Mouse (Mus musculus) cerebellum, adult 11 months (tissue): ENCODE measurements around the gene Ptprm.

Experiments
- DNase-seq: peaks from one replicate; pipeline ENCODE4 v3.0.0; 2022

The Ptprm gene

DNA sequence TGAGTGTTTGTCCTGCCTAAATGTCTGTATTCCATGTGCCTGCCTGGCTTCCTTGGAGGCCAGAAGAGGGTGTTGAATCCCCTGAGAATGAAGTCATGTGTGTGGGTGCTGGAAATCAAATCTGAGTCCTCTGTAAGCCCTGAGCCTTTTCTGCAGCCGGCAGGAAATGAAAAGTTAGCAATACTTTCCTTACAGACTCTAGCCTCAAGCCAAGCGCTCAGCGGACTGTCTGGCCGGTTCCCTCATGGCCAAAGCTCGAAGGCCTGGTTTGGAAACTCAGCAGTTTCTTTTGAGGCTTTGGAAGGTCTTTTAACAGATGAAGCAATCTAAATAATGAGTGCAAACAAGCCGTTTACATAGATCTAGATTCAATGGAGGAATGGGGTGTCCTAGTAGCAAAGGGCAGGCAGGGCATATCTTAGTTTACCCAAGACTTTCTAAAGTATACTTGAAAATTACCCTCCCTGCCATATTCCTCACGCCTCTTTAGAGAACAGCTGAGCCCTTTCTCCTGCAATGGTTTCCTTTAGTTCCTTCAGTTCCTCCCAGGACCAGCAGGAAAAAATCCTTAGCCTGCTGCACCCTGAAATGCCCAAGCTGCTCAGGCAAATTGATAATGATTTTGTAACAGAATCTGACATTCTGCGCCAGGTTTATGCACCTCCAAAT, 144.4 kb downstream of the Ptprm start:
- DNase-seq = no peak

DNA sequence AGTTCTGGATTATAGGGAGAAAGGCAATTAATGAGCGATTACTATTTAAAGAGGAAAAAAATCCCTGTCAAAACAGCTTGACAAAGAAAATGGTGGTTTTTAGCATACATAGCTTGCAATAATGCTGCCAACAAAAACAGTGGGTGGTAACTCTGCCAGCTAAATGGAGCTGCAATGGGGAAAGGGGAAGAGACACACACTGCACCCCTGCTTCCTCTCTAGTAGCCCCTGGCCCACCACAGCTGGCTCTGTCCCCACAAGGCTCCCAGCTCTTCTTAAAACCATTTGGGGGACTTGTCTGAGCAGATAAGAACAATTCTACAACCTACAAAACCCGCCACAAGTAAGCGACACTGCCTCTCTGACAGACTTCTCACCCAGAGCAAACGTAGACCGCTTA, 145.7 kb downstream of the Ptprm start:
- DNase-seq = no peak

DNA sequence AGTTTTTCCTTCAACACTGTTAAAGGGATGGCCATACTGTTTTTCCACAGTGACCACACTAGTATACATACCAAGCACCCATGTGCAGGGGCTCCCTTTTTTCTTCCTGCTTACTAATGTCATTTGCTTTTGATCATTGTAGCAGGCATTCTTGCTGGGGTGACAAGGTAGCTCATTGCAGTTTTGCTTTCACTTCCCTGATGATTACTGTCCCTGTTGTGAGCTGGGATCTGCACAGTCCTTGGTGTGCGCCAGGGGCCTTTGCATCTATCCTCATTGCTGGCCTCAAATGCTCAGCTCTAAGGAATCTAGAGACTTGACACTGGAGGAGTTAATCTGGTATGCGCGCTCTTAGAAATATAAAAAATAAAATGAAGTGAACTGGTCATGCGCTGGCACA, 147.3 kb downstream of the Ptprm start:
- no peak for DNase-seq

DNA sequence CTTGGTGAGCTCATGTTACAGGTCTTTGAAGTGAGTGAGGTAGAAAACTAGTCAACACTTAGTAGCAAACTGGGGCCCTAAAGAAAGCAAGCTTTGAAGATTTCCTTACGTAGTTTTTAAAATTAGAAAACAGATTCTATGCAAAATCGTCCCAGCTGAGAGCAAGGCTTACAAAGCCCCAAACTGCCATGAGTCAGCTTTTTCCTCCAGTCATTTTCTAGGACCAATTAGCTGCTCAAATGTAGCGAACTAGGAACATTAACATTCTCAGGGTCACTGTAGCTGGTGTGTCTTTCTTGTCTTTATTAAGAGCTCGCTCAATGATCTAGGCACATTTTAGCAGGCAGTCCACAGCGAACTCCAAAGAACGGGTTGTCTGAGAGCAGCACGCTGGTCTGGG, 153.1 kb downstream of the Ptprm start:
- DNase-seq = no peak

DNA sequence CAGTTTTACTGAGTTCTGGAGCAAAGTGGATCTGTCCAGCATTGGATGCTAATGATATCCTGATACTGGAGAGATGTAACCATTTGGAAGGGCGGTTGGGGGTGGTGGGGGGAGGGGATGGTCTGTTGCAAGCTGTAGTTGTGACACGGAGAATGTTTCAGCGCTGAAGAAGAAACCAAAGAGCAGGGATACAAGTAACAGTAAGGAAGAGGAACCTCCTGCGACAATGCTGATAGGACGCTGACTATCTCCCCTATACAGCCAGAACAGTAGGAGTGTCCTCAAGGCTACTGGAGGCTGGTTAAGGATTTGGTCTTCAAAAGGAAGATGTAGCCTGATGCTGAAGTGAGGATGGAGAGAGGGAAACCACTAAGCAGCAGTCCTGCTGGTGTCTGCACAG, 160.5 kb downstream of the Ptprm start:
- no peak for DNase-seq

DNA sequence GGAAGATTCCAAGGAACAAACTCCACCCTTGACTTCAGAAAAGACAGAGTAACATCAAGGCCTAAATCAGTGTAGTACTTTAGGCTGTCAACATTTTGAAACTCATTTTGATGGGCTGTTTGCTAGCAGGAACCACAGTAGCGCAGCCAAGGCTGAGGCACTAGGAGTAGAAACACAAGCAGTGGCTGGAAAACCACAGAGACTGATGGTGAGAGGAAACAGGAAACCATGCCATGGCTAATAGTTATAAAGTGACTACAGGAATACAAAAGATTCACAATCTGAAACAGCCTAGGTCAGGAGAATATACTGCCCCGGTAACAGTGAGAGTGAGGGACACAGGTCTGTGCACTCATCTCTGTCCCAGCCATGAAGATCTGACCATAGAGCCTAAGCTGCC, 165.7 kb downstream of the Ptprm start:
- no peak for DNase-seq

DNA sequence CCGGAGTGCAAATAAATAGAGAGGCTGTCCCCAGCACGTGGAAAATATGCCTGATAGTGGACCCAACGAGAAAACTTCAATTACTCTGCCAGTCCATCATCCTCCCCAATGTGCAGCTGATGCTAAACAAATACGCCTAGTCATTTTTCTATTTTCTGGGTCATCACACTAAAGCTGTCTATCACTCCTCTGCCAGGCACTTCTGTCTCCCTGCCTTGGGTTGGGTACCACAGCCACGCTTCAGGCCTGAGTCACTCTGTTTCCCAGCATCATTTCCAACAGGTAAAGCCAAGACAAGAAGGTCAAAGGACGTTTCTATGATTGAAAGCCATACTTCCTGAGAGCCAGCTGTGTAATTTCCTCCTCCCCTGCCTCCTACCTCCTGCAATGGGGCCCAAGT, 167.4 kb downstream of the Ptprm start:
- DNase-seq = no peak

DNA sequence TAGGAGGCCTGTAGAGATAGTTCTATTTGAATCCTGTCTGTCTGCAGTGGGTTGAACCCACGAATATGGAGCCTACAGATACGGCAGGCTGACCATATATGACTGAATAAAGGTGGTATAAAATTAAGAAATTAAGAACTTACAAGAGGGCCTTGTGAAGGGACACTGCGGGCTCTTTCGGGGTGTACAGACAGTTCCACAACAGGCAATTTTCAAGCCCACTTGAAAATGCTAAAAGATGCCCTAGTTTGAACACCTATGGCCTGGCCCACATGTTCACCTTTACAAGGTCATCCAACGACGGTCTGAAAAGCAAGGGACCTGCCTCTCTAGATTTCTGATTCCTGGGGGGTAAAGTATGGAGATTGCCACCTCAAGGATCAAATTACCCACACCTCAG, 168.3 kb downstream of the Ptprm start:
- no peak for DNase-seq

DNA sequence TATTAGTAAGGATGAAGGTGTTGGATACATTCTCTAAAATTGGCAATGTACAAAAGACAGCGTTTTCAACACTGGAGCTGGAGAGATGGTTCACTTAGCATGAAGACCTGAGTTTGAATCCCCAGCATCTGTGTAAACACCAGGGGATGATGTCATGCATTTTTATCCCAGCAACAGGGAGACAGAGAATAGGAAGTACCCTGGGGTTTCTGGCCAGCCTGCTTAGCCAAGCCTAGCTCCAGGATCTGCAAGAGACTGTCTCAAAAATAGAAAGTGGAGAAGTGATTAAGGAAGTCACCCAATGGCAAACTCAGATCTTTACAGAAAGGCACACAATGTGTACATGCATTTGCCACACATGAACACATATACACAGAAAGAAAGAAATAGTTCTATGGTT, 174.8 kb downstream of the Ptprm start:
- no peak for DNase-seq

DNA sequence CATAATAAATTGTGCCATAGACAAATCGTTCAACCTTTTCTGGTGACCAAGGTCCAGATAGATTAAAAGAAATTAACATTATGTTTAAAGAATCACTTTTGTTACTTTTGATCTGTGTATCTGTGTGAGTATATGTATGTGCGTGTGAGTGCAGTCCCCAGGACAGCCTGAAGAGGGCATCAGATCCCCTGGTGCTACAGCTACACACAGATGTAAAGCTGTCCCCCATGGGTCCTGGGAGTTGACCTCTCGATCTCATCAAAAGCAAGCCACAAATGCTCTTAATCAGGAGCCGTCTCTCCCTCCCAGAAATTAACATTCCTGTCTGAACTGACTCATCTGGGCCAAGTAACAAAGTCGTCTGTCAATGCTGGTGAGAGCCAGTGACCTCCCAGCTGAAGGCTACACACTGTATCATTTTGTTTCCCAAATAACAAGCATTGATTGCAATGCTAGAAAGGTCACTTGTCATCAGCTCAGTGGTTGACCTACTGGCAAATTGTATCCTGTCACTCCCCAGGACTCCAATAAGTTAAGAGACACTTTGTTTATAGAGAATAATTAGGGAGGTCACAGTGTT, 175.5 kb downstream of the Ptprm start:
- DNase-seq = no peak

DNA sequence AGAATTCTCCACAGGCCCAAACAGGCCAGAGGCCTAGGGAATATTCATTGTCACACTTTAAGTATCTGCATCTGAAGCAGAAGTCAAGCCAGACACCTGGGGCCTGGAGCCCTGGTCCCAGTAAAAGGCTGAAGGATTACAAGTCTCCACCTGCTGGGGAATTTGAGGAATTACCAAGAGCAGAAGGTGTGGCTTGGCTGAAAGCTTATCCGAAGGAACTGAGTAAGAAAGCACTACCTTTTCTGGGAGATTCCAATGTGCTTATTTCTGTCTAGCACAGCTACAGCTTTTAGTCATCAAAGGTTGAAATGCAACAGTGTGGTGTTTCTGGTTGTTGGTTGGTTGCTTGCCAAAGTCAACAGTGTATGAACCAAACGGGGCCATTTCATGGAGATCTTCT, 178.4 kb downstream of the Ptprm start:
- DNase-seq = peak; percentile 3

DNA sequence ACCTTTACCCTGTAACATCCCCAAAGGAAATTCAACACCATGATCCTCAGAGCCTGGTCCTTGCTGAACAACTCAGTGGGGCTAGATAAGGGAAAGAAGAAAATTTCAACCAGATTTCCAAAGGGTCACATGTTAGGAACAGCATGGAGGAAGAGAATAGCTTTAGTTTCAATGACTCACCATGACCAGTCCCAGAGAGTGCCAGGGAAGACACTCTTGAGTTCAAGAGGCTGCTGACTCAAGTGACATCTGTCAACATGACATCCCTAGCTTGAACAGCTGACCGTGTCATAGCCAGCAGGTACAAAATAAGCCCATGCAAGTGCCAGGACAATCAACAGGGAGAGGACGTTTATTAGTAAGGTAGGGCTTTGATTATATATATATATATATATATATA, 182.9 kb downstream of the Ptprm start:
- DNase-seq = no peak

DNA sequence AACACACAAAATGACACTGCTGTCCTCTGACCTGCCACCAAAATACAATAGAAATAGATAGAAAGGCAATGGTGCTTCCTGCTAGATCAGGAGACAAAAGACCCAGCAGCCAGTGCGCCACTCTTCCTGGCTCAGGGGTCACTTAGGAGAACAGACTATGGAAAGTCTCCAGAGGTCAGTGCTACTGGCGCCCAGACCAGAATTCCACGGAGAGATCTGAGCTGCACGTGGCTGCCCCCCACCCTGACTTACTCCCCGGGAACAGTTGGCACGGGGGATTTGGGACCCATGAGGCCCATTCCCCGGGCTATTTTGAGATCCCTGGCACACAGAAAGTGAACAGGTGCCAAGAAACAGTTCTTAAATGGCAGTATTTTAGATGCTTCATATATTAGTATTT, 183.6 kb downstream of the Ptprm start:
- no peak for DNase-seq

DNA sequence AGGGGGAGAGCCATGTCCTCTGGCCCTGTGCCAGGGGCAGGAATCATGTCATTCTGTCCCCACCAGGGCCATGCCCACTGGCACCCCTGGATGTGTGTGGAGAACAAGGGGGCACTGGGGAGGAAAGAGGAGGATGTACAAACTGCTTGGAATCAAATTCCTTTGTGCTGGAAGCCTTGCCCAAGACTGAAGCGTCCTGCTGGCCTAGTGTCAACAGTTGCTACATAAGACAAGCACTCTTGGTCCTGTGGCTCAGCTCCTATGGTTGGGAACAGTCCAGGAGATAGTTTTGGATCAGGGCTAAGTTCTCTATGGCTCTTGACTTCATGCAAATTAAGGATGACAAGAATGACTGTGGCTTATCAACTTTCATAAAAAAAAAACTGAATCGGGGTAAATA, 188.4 kb downstream of the Ptprm start:
- no peak for DNase-seq

DNA sequence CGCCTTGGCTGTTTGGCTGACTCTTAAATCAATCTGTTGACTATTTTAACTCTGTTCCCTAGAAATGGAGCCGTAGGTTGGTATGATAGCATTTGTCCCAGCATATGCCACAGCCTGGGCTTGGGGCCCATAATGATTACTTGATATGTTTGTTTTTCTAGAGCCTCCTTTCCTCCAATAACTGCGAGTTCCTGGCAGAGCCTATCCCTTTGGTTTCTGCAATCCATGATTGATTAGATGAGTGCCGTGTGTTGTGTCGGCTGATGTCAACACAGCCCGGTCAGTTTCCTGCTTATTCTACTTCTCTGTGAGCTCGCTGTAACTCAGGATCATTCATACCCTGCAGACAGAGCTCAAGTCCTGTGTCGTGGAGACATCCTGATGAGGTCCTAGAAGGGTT, 194.6 kb downstream of the Ptprm start:
- no peak for DNase-seq

DNA sequence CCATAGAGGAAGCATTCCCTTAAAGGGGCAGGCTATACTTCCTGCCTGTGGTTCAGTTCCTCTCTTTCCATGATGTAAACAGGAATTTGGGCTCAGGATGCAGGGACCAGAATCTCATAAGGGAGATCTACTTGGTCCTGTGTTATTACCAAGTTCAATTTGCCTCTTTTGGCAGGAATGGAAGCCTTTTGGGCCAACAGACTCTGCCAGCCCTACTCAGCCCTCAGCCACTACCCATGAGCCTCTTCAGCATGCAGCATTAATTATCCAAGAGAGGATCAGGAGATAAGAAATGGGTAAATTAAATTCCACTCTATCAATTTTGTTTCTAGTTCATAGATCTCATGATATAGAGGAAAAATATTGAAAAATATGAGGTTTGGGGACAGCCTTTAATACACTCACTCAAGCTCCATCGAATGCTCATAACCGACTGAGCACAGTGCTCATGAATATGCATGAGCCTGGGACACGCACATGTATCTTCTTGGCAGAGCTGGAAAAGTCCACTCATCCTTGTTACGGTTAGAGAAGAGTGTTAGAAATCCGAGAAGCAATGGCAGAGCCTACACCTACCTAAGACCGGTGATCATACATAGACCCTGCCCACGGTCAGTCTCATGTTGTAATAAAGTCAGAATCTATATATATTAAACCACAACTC, 197.0 kb downstream of the Ptprm start:
- DNase-seq = no peak

DNA sequence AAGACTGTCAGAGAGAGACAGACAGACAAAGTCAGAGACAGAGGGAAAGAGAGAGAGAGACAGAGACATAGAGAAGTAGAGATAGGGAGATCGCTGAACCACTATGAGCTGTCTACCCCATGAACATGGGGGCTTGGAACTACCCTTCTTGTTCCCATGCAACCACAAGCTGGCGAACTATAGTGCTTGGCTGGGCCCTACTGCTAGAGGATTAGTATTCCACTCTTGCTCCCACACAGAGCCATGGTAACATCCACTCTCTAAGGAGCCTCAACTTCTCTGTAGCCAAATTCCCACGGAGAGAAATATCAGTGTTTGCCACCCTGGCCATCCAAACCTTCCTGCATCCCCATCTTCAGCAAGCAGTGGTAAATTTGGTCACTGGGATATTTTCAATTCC, 202.0 kb downstream of the Ptprm start:
- no peak for DNase-seq

DNA sequence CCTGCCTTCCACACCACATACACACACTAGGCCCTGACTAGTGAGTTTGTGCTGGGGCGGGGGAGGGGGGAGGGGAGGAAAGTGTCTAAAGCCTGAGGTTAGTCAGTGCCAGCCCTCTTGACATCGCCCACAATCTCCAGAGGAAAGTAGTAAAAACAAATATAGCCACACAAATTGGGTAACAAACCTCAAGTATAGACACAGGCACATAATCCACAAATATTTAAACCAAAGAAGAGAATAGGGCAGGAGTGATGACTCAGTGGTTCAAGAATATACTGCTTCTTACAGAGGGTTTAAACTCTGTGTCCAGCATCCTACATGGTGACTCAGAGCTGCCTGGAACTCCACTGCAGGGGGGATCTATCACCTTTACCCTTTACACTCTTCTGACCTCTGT, 203.8 kb downstream of the Ptprm start:
- no peak for DNase-seq

DNA sequence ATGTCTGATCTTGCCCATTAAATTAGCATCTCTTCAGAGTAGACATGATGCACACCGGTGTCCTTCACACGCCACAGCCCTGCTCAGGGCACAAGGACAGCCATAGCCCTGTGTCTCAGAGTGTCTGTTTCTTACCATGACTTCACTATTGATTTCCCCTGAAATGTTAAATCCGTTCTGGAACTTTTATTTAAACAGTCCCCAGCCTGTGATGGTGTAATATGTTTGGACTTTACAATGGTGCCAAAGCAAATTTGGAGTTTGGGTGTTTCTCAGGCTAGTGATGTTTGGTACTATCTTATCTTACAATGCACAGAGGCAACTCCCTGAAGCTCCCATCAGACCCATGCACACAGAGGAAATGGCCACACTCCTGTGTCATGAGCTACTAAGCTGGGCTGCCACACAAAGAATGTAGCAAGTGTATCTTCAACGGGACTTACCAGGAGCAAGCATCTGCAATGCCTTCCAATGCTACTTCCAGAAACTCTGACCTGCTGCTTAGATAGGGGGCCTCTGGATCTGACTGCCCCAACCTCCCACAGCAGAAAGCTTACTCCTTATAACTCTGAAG, 212.0 kb downstream of the Ptprm start:
- no peak for DNase-seq

DNA sequence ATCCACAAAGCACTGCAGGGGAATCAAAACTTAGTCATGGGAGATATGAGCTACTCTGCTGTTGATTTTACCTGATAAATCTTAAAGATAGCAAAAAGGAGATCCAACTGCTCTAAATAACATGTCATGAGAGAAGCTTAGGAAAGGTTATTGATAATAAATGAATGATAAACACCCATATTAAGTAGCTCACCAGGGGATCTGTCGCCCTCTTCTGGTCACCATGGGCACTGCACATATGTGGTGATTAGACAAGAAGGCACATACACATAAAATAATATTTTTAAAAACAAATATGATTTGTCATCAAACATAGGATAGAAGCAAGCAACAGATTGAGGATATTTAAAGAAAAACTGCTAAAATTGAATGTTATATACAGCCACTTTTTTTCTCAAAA, 213.8 kb downstream of the Ptprm start:
- DNase-seq = no peak

DNA sequence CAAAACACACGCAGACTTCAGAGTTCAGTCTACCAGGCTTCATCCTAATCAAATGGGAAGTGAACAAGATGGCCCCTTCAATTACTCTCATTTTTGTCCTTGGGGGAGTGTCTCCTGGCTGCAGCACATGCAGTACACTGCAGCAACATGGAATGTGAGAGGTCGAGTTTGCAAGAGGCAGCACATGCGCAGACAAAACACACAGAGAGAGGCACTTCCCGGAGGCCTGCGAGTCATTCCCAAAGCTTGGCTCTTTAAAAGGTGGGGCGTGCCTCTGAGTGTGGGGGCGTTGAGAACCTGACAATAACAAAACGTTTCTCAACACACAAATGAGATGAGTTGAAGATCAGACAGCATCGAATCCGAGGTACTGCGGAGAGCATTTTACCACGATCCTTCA, 215.3 kb downstream of the Ptprm start:
- DNase-seq = no peak

DNA sequence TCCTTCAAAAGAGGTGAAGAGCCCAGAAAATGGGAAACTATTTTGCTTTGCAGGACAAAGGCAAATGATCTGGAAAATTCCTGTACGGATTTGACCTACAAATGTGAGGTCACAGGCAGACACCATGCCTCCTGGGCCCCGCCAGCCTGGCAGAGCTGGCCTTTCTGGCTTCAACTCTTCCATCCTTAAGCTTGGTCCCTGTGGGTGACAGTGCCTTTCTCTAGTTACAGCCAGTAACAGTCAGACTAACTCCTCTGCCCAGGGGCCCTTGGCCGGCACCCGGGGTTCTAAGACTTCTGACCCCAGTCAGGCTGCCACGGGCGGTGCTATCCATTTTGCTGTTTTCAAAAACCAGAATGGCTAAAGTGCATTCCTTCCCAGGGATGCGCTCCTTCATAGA, 217.4 kb downstream of the Ptprm start:
- no peak for DNase-seq

DNA sequence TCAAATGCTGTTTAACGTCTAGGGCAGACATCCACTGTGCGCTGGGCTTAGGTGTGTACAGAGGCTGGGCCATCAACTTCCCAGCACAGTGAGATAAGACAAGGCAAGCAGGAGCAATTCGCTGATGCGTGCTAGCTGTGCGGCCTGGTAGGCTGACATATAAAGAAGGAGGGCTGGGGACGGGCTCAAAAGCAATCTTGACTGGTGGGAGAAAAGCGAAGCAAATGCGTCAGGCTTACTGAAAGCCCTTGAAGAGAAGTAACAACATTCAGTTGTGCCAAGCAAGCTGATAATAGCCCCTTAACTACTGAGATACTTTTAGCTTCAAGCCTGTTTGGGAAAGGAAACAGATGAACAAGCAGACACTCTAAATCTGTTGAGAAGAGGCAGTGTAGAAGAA, 217.8 kb downstream of the Ptprm start:
- DNase-seq = no peak

DNA sequence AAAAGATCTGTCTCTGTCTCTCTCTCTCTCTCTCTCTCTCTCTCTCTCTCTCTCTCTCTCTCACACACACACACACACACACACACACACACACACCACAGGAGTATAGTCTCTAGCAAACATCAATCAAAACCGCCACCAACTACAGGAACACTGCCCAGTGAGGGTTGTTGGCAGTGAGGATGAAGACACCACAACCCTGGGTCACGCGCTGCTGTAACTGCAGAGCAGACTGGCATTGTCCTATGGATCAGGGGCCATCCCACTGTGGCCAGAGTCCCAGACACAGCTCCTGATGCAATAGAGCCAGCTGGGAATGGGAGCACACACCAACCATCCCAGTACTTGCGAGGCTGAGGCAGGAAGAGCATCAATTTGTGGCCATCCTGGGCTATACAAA, 220.0 kb downstream of the Ptprm start:
- DNase-seq = no peak
